Mouse (Mus musculus) kidney, postnatal 14 days (tissue): ENCODE data around the gene Phb2.
A peak's percentile ranks its signal among the peaks of the same experiment; 100 is the strongest.

Experiments
- DNase-seq: peaks from one replicate; pipeline ENCODE4 v3.0.0; 2022; ENCODE audit warnings: mixed read lengths

Phb2 gene

GRCm38 (mm10) chr6:124693243-124693981, 18.7 kb upstream of the Phb2 start:
- DNase-seq: peak; percentile 62

DNA sequence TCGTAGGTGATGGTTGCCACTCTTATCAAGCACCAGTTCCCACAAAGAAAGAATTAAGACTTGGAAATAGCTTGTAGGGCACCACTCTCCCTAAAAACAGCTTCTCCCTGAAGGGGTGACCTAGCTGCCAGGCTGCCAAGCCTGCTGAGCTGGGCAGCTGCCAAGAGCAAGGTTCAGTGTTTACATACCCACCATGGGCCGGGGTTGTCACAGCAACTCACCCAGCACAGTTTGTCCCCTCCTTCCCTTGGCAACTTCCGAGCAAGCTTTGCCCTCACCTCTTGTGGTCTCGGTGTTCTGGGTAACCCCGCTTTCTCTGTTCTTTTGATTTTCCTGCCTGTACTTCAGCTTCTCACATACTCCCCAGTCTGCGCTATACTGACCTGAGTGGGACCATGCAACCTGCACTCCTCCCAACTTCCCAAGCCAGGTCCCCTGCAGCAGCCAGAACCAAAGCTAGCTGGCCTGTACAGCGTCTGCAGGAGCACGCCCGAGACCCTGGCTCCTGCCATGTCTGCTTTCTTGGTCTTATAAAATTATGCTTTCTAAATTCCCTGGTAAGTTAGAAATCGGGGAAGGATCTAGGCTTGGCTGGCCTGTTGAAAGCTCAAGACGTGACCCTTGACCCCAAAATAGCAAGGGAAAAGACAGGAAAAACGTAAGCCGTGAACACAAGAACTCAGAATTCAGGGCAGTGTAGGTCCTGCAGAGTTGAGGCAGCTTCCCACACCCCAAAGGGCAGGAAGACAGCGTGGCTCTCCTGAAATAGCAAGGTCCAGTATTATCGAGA, 17.8 kb upstream of the Phb2 start:
- DNase-seq: peak; percentile 94

DNA sequence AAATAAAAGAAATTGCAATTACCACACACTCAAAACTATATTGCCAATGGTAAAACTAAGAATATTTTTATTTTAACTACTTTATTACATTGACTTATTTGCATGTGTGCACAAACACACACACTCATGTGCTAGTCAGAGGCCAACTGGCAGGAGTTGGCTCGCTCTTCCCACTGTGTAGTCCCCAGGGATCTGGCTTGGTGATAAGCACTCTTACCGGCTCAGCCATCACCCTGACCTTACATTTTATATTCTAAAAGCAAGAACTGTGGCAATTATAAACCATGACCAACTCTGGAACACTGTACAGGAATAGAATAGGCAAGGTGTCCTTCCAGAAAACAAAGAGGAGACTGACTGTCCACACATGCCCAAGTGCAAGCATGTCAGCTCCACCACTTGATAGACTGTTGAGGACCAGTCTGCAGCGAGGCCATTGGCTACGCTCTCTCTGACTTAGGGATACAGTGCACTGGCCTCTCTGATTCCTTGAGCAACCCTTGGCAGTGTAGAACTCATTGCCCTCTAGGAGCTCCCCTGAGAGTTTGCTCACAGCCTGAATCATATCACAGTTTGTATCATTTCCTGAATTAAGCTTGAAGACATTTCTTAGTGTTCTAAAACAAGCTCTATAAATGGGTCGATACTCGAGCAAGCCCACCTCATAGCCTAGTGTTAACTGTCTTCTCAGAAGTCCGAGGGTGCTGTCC, 15.5 kb upstream of the Phb2 start:
- DNase-seq: no peak

DNA sequence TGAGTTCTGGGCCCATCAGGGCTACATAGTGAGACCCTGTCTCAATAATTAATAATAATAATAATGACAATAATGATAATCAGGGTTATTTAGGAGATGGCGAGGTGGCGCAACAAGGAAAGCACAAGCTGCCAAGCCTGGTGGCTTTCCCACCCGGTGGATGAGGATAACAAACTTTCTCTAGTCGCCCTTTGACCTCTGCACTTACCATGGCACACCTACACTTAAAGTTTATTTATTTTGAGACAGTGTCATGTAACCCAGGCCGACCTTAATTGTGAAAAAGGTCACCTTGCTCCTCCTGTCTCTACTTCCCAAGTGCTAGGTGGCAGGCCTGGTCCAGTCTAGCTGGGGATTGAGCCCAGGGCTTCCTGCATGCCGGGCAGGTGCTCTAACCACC, 13.4 kb upstream of the Phb2 start:
- DNase-seq: no peak

- no peak for DNase-seq
These were observed 12.8 kb upstream of the Phb2 start for GRCm38 (mm10) chr6:124699366-124699765.

GRCm38 (mm10) chr6:124699962-124700610, 12.1 kb upstream of the Phb2 start:
- DNase-seq: peak; percentile 59

DNA sequence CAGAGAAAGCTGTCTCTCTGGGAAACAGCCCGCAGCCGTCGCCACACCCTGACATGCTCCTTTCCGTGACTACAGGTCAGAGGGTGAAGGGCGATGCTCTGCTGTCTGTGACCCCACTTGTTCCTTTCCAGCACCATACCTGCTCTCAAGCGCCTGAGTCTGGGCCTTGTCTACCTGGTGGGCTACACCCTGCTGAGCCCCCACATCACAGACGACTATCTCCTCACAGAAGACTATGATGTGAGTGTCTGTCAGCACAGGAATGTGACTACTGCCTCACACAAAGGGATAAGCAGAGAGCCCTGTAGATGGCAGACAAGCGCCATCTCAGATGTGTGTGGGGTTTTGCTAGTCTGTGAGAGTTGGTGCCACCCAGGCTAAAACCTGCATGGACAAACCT, 10.8 kb upstream of the Phb2 start:
- DNase-seq: no peak

DNA sequence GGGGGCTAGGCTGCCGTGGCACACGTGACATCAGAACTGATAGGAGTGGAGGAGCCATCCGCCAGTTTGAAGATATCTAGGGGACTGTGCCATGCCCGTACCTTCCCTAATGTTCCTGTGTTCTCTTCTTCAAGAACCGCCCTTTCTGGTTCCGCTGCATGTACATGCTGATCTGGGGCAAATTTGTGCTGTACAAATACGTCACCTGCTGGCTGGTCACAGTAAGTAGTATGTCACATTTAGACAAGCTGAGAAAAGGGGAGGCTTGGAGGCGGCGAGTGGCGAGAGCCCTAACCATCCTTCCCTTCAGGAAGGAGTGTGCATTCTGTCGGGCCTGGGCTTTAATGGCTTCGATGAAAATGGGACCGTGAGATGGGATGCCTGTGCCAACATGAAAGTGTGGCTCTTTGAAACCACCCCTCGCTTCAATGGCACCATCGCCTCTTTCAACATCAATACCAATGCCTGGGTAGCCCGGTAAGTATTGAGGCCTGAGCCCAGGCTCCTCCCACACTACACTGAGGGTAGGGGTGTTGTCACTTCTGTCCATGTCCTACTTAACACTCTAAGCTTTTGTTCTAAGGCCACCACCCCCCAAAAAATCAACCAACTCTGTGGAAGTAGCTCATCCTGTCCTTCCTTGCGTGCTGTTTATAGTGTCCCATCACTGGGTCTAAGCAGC, 9.9 kb upstream of the Phb2 start:
- no peak for DNase-seq

GRCm38 (mm10) chr6:124702784-124703103, 9.4 kb upstream of the Phb2 start:
- DNase-seq: peak; percentile 81

- DNase-seq: no peak
These were observed 8.3 kb upstream of the Phb2 start for GRCm38 (mm10) chr6:124703789-124704188.

- no peak for DNase-seq
These were observed 7.7 kb upstream of the Phb2 start for GRCm38 (mm10) chr6:124704417-124704816.

- no peak for DNase-seq
These were observed 6.0 kb upstream of the Phb2 start for GRCm38 (mm10) chr6:124706061-124706627.

DNA sequence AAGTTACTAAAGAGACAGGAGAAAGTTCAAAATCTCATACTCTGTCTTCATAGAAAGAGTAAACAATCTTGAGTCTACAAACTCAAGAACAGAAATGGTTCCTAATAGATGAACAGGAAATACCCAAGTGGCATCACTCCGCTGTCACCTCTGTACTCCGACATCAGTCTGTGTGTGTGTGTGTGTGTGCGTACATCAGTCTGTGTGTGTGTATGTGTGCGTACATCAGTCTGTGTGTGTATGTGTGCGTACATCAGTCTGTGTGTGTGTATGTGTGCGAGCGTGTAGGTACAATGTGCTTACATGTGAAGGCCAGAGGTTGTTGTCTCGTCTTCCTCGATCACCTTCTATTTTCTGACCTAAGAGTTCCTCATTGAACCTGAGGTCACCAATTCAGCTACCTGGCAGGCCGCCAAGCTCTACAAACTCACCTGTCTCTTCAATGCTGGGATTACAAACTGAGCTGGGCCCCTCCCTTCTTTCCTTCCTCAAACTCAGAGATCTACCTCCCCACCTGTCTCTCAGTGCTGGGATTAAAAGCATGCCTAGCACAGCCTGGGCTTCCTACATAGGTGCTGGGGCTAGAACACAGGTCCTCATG, 3.7 kb upstream of the Phb2 start:
- no peak for DNase-seq

DNA sequence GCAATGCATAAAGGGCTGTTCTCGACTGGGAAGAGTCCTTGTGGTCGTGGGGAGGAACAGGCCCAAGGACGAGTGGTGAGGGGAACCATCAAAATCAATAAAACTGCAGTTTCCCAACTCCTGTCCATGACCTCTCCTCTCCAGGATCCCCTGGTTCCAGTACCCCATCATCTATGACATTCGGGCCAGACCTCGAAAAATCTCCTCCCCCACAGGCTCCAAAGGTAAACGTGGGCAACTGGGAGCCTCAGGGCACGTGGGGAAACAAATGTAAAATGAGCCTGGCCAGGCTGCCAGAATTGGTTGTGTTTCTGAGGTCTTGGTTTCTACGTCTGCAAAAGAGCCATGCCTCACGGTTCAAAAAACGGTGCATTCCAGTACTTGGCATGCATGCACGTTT, 782 bp downstream of the Phb2 start:
- DNase-seq: no peak

DNA sequence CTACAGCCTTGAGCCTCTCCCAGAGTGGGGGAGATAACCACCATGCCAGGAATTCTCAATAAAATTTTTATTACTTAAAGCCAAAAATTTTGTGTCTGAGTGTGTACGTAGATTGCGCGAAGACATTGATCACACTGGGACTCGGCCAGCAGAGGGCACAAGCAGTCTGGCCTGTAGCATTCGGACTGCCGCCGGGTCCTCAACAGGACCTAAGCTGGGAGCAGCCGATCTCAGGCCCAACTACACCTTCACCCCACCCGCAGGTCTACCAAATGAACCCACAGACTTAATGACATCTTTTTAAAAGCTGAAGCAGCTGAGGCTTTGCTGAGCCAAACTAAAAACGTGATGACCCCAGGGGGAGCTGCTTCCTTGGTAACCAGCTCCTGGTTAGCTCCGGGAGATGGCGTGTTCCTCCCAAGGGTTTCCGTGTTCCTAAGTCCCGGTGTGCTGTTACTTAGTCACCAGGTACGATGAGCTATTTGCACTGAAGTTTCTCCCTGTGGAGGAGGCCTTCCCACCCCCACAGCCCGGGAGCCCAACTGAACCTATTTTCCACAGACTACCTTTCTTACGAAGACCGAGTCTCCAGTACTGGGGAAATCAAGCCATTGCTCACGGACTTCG, 4.8 kb downstream of the Phb2 start:
- peak; percentile 60 for DNase-seq

DNA sequence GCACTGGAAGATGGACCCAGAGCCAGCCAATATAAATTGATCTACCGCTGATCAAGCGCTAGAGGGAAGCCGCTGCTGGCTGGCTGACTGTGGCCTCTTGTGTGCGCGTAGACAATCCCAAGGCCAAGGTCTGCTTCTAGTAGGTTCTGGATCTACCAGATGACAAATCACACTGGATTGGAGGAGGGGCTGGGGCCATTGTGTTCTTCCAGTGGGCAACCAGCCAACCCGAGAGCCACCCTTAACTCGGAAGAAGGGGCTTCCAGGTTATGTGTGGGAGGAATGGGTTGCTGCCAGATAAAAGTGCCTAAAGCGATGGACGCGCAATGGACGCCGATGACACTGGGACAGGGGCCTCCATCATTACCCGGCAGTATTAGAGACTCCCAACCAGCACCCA, 5.8 kb downstream of the Phb2 start:
- no peak for DNase-seq

DNA sequence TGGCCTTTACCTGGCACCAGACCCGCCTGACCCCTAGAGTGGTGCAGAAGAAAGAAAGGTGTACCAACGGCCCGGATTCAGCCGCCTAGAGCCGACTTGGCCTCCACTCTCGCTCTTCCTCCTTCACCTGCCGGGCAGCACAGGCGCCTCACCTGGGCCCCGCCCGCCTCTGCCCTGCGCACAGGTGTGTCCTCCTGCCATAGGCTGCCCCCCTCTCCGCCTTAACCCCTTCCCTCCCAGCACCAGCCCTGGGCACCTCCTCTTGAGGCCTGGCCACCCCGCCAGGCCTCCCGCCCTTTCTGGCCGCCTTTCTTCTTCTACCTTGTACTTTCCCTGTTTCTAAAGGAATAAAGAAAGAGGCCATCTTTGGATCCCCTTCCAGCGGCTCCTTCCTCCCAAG, 6.6 kb downstream of the Phb2 start:
- peak; percentile 74 for DNase-seq

DNA sequence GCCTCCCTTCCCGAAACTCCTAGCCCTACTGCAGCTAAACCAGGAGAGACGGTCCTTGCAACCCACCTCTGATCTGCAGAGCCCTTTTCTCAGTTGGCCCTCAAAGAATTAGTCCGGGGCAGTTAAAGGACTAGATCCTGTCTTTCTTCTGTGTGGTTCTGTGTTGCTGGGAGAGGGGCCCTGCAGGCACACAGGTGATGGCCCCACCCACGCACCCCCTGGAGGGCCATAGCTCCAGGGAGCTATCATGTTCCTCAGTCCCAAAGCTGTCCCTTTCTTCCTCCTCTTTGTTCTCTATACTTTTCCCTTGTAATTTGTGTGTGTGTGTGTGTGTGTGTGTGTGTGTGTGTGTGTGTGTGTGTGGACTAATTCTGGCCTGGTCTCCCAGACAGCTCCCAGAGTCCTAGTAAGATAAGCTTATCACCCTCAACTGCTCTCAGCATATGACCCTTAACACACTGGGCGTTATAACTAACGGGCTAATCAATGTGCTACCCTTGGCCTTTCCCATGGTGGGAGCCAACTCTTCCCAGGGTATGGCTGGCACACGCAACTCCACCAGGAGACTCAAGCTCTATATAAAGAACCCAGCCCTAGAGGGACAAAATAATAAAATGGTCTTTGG, 7.3 kb downstream of the Phb2 start:
- no peak for DNase-seq

- no peak for DNase-seq
These were observed 8.8 kb downstream of the Phb2 start for GRCm38 (mm10) chr6:124720904-124721303.

DNA sequence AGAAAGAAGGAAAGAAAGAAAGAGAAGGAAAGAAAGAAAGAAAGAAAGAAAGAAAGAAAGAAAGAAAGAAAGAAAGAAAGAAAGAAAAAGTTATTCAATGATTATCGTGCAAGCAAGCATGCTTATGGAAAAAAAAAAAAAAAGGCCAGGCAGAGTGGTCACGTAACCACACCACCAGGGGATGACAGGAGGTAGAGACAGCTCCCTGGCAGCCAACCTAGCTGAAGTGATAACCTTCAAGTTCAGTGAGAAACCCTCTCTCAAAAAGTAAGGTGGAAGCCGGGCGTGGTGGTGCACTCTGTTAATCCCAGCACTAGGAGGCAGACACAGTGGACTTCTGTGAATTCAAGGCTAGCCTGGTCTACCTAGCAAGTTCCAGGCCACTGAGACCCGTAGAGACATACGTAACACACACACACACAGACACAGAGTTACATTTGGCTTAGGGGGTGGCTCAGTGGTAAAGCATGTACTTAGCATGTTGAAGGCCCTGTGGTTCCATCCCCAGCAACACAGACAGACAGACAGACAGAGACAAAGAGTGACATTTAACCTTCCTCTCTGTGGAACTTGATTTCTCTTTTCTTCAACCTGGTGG, 10.8 kb downstream of the Phb2 start:
- DNase-seq: no peak

GRCm38 (mm10) chr6:124723541-124723940, 11.4 kb downstream of the Phb2 start:
- no peak for DNase-seq
